Mouse (Mus musculus) stomach, embryonic 16.5 days (tissue): Measurements from ENCODE around the gene Lemd1. TPM values are rescaled to one million over a fixed set of nuclear protein-coding genes. Genes with fewer than 3 reads are reported as not detected.
"Not testable (repeated sequence)": the region's sequence is repeated elsewhere in the genome, so short reads cannot be mapped to it uniquely, and the experiment has no call there.

Source experiments
- ATAC-seq: fragments of 200-750 bp; cut with Nextera tagmentation; 2 replicates; pipeline ENCODE4 v1.8.0; 2017; ENCODE audit warnings: moderate number of reproducible peaks, moderate TSS enrichment; ENCODE audit not compliant: insufficient read depth, low FRiP score
- H3K27ac ChIP-seq: fragments of 300-500 bp; sonication (generic); 2 replicates; pipeline ENCODE4 v1.5.1; 2014; ENCODE audit warnings: low read length
- H3K27me3 ChIP-seq: fragments of 300-500 bp; sonication (generic); 2 replicates; pipeline ENCODE4 v1.6.1; 2014; ENCODE audit warnings: low read length, control low read depth, mixed read lengths; ENCODE audit not compliant: control insufficient read depth, insufficient read depth
- H3K36me3 ChIP-seq: fragments of 300-500 bp; sonication (generic); 2 replicates; pipeline ENCODE4 v1.6.1; 2014; ENCODE audit warnings: low read length; ENCODE audit not compliant: control insufficient read depth, insufficient read depth
- H3K4me1 ChIP-seq: fragments of 300-500 bp; sonication (generic); 2 replicates; pipeline ENCODE4 v1.6.1; 2014; ENCODE audit warnings: low read length, control low read depth, mixed read lengths; ENCODE audit not compliant: control insufficient read depth, insufficient read depth
- H3K4me2 ChIP-seq: fragments of 300-500 bp; sonication (generic); 2 replicates; pipeline ENCODE4 v1.6.1; 2014; ENCODE audit warnings: low read depth, low read length, mixed read lengths
- H3K4me3 ChIP-seq: fragments of 300-500 bp; sonication (generic); replicated peaks from 2 replicates; pipeline ENCODE4 v1.5.1; 2014; ENCODE audit warnings: mild to moderate bottlenecking, low read length
- H3K9ac ChIP-seq: fragments of 300-500 bp; sonication (generic); 2 replicates; pipeline ENCODE4 v1.6.1; 2014; ENCODE audit warnings: low read length
- H3K9me3 ChIP-seq: fragments of 300-500 bp; sonication (generic); replicated peaks from 2 replicates; pipeline ENCODE4 v1.6.1; 2016; ENCODE audit warnings: low read length, control low read depth; ENCODE audit not compliant: control insufficient read depth
- WGBS: fragments of 180-500 bp; shearing (Covaris S2); extraction: QIAGEN DNeasy Blood & Tissue Kit; methylation state at CpG from one replicate; pipeline ENCODE4 v1.1.7; 2014; 5-methylcytosine and 5-hydroxymethylcytosine counted together
- polyA plus RNA-seq: library from polyadenylated mRNA; unstranded; fragments of >200 nt; fragmentation: Nextera tagmentation; extraction: Ambion mirVana; gene quantifications from 2 replicates; pipeline ENCODE4 v1.2.1, GENCODE M21; 2015

The Lemd1 gene
- polyA plus RNA-seq, 1 experiment from 2014 or later, result 0.49 TPM

GRCm38 (mm10) chr1:132265936-132266335 lies 74.7 kb downstream of the Lemd1 start:
- H3K27ac ChIP-seq, result no peak overlapping the region
- H3K4me2 ChIP-seq, result no peak overlapping the region

GRCm38 (mm10) chr1:132266791-132267557 lies 75.7 kb downstream of the Lemd1 start:
- H3K9ac ChIP-seq, result no peak overlapping the region
- WGBS, result 42% methylated on average over 8 of the region's 8 CpGs
- no peak overlapping the region for H3K4me2 ChIP-seq
- H3K4me3 ChIP-seq, result no peak overlapping the region
- no peaks in the 10 kb centered on the region for H3K9me3 ChIP-seq
- H3K36me3 ChIP-seq, result no peaks in the 10 kb centered on the region
- ATAC-seq, result no peak
- H3K27me3 ChIP-seq, result no peaks in the 10 kb centered on the region
- no peaks in the 10 kb centered on the region for H3K4me1 ChIP-seq
- no peak overlapping the region for H3K27ac ChIP-seq

More at GRCm38 (mm10) chr1:132265936-132266335, 74.7 kb downstream of the Lemd1 start:
- 88% methylated on average over 10 of the region's 10 CpGs for WGBS
- ATAC-seq, result no peak
- Histone ChIP-seq H3K4me3 (no peak overlapping the region), H3K9me3 (no peaks in the 10 kb centered on the region), H3K9ac (no peak overlapping the region), H3K27me3 (no peaks in the 10 kb centered on the region), H3K4me1 (no peaks in the 10 kb centered on the region), H3K36me3 (no peaks in the 10 kb centered on the region)

DNA sequence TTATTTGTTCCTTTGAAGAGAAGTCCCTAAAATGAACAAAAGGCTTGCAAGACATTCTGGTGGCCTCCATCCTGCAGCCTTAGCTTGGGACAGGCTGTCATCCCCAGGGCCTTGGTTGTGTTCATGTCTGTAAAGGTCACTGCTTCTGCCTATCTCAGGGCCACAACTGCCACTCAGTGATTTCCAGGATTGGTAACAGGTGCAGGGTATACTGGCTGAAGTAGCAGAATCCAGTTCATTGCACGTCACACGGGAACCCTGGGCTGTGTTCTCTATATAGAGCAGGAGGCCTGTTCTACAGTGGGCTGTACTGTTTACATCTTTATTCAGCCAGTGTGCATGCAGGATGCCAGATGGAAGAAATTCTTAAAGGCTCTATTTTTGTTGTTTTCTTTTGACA lies 76.7 kb downstream of the Lemd1 start:
- Histone ChIP-seq H3K27ac (no peak overlapping the region), H3K9me3 (no peaks in the 10 kb centered on the region), H3K27me3 (no peaks in the 10 kb centered on the region), H3K4me3 (no peak overlapping the region), H3K36me3 (no peaks in the 10 kb centered on the region), H3K9ac (no peak overlapping the region), H3K4me1 (no peaks in the 10 kb centered on the region), H3K4me2 (no peak overlapping the region)
- 57% methylated on average over 2 of the region's 2 CpGs for WGBS
- no peak for ATAC-seq

DNA sequence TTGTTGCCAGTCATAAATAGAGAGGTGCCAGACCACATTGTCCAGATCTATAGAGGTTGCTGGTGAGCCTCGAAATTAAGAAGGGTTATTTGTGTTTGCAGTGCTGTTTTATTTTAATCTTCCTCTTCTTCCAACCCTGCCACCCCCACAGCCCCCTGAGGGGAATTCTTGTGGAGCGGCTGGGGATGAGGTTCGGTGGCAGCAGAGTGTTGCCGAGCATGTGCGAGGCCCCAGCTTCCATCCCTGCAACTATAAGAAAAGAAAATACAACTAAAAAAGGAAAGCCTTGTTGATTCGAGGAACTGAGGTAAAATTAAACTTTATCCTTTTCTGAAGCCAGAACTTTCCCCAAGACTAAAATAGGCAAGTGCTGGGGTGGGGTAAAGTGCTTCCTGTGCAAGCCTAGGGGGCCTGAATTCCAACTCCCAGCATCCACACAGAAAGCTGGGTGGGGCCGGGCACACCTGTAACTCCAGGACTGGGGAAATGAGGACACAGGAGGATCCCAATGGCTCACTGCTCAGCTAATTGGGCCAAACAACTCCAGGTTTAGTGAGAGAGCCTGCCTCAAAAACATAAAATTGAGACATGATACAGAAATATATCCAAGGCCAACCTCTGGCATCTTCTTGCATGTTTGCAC lies 77.3 kb downstream of the Lemd1 start:
- Histone ChIP-seq H3K27me3 (no peaks in the 10 kb centered on the region), H3K9me3 (no peaks in the 10 kb centered on the region), H3K4me2 (no peak overlapping the region), H3K36me3 (no peaks in the 10 kb centered on the region), H3K9ac (no peak overlapping the region), H3K4me3 (no peak overlapping the region), H3K27ac (no peak overlapping the region), H3K4me1 (no peaks in the 10 kb centered on the region)
- WGBS, result 62% methylated on average over 7 of the region's 7 CpGs
- ATAC-seq, result no peak

- Histone ChIP-seq H3K36me3 (no peaks in the 10 kb centered on the region), H3K9ac (no peak overlapping the region), H3K4me3 (no peak overlapping the region), H3K4me2 (no peak overlapping the region), H3K27ac (no peak overlapping the region), H3K27me3 (no peaks in the 10 kb centered on the region), H3K4me1 (no peaks in the 10 kb centered on the region), H3K9me3 (no peaks in the 10 kb centered on the region)
- 73% methylated on average over 3 of the region's 3 CpGs for WGBS
- ATAC-seq, result no peak
Measured at GRCm38 (mm10) chr1:132271237-132271636, 80.0 kb downstream of the Lemd1 start.

DNA sequence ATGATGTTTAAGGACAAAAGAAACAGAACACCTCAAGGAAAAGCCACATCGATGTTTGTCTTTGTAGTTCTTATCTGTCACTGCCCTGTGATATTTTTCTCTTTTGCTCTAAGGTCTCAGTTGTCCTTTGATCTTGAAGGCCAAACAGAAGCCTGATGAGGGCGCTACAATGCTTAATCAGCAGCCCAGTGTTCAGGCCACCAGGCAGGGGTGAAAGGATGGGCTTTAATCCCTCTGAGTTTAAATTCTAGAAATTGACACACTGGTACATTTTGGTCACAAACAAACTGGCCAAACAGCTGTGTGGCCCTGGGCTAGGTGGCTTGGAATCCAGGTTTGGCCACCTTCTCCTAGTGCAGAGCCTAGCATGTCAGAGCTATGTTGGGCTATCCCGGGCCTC lies 85.5 kb downstream of the Lemd1 start:
- Histone ChIP-seq H3K9ac (no peak overlapping the region), H3K4me3 (no peak overlapping the region), H3K9me3 (no peaks in the 10 kb centered on the region), H3K4me2 (no peak overlapping the region), H3K4me1 (0 out of 2 replicates have a peak, but pooled peaks cover 1% of the 10 kb centered on the region), H3K36me3 (no peaks in the 10 kb centered on the region), H3K27me3 (no peaks in the 10 kb centered on the region), H3K27ac (no peak overlapping the region)
- 50% methylated on average over 3 of the region's 3 CpGs for WGBS
- ATAC-seq, result no peak

DNA sequence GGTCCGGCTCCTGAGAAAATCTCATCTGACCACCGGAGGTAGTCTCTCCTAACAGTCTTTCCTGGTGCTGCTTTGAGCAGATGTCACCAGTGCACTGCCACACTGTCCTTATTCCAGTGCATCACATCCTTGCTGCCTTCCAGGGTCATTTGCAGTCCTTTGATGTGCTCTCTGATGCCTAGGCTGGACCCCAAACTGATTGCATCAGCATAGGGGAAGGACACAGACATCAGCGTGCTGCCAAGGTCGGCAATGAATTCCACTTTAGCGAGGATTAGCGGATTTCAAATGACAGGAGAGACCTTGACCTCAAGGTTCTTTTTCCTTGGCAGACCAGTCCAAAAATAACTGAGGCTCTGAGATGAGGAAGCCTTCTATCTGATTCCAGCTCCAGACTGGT lies 85.9 kb downstream of the Lemd1 start:
- Histone ChIP-seq H3K4me1 (0 out of 2 replicates have a peak, but pooled peaks cover 4% of the 10 kb centered on the region), H3K9me3 (no peaks in the 10 kb centered on the region), H3K27ac (no peak overlapping the region), H3K4me2 (no peak overlapping the region), H3K36me3 (no peaks in the 10 kb centered on the region), H3K4me3 (no peak overlapping the region), H3K27me3 (no peaks in the 10 kb centered on the region), H3K9ac (no peak overlapping the region)
- ATAC-seq, result no peak
- WGBS, result 64% methylated on average over 6 of the region's 6 CpGs

DNA sequence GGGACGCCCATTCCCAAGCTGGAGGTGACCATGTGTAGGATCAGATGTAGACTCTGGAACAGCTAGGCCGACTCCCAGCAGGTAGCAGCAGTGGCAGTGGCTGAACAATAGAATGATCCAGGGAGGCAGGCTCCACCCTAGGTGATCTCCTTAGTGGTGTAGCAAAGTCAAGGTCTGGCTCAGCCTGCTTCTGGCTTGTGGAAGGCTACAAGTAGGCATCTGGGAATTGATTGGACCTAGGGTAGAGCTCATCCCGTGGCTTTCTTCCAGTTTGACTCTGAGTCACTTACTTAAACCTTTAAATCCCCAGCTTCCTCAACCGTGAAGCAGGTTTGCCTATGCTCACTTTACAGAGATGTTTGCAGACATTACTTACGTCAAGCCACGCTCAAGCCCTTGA lies 89.4 kb downstream of the Lemd1 start:
- not testable (repeated sequence) for H3K27me3 ChIP-seq, H3K4me1 ChIP-seq, H3K4me2 ChIP-seq, H3K9me3 ChIP-seq, H3K27ac ChIP-seq, ATAC-seq, H3K9ac ChIP-seq, H3K36me3 ChIP-seq, H3K4me3 ChIP-seq
- WGBS, result 60% methylated on average over 6 of the region's 6 CpGs

DNA sequence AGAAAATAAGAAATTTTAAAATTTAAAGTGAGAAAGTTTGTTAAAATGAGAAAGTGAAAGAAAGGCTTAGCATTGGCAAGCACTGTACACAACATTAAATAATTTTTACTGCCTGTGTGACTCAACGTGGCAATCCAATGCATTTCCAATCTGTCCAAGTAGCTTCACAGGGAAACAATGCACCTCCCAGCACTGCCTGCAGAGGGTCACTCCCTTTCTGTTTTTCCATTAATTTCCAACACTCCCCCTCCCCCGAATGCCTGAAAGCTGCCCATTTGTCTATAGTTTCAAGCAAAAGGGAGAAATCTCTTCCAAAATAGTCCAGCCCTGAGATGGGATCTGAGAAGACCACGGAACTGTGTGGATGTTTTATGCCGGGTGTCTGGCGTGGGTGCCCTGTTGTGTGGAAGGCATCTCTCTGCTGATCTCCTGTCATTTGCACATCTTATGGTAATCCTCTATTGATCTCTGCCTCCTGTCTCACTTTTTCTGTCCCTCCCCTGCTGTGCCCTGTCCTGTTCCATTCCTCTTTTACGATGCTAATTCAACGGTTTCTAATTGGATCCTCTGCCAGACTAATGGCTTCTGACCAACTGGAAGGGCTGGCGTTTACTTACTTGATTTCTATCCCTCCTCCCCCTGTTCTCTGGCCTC lies 90.4 kb downstream of the Lemd1 start:
- H3K36me3 ChIP-seq, result no peaks in the 10 kb centered on the region
- ATAC-seq, result no peak
- H3K27ac ChIP-seq, result no peak overlapping the region
- no peaks in the 10 kb centered on the region for H3K9me3 ChIP-seq
- 35% methylated on average over 8 of the region's 8 CpGs for WGBS
- 0 out of 2 replicates have a peak, but pooled peaks cover 4% of the 10 kb centered on the region for H3K4me1 ChIP-seq
- no peak overlapping the region for H3K9ac ChIP-seq
- H3K4me3 ChIP-seq, result no peak overlapping the region
- no peak overlapping the region for H3K4me2 ChIP-seq
- H3K27me3 ChIP-seq, result no peaks in the 10 kb centered on the region
